Mouse (Mus musculus): ENCODE results near the gene Rhod. TPM values are rescaled to one million over a fixed set of nuclear protein-coding genes. Genes with fewer than 3 reads are reported as not detected.
"Not testable (repeated sequence)": the region's sequence is repeated elsewhere in the genome, so short reads cannot be mapped to it uniquely, and the experiment has no call there.

The Rhod gene
- polyA plus RNA-seq, 1 experiment from 2014 or later = 8.0 TPM

DNA sequence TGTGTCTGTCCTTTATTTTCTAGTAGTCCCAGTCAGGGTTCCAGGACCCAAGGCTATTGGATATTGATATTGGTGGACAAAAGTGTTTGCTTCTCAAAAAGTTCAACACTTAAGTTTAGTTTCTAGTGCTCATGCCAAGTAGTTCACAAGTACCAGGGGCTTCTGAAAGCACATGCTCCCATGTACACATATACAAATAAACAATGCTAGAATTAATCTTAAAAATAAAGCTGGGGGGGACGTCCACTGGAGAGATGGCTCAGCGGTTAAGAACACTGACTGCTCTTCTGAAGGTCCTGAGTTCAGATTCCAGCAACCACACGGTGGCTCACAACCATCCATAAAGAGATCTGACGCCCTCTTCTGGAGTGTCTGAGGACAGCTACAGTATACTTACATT is 54.2 kb downstream of the Rhod start:
- Histone ChIP-seq H3K4me3 (ENCODE audit: low read depth, low read length) (no peak overlapping the region), H3K9me3 (replicated peaks; ENCODE audit: control insufficient read depth, low read length) (no peaks in the 10 kb centered on the region), H3K36me3 (ENCODE audit: control insufficient read depth, insufficient read depth) (peaks cover 9% of the 10 kb centered on the region), H3K27me3 (ENCODE audit: control insufficient read depth, insufficient read depth, low read depth, low read length) (no peaks in the 10 kb centered on the region), H3K4me1 (ENCODE audit: control insufficient read depth, low read depth, low read length) (no peaks in the 10 kb centered on the region; the same call in 1 of the 2 replicates), H3K27ac (ENCODE audit: low read length) (no peak overlapping the region), H3K9ac (ENCODE audit: low read depth, low read length) (no peak overlapping the region), H3K4me2 (ENCODE audit: low read depth, low read length) (no peak overlapping the region)
- WGBS (ENCODE audit: insufficient replicate concordance) = 74% methylated on average over 4 of the region's 4 CpGs
- ATAC-seq (ENCODE audit: low read depth) = no peak

DNA sequence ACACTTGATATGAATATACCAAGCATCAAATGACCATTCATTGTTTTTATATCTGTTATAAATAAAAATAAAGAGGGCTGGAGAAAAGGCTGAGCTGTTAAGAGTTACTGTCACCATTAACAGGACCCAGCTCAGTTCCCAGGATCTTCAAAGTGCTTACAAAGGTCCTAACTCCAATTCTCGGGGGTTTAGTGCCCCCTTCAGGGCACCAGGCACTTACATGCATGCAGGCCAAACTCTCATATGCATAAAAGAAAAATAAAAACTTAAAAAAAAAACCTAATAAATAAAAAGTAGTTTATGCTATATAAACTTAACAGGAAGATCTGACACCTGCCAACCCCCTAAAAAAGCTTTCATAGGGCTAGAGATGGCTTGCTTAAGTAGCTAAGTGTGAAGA is 54.9 kb downstream of the Rhod start:
- Histone ChIP-seq H3K36me3 (ENCODE audit: control insufficient read depth, insufficient read depth) (peaks cover 9% of the 10 kb centered on the region), H3K9me3 (replicated peaks; ENCODE audit: control insufficient read depth, low read length) (no peaks in the 10 kb centered on the region), H3K4me1 (ENCODE audit: control insufficient read depth, low read depth, low read length) (no peaks in the 10 kb centered on the region; the same call in 1 of the 2 replicates), H3K4me2 (ENCODE audit: low read depth, low read length) (no peak overlapping the region), H3K27me3 (ENCODE audit: control insufficient read depth, insufficient read depth, low read depth, low read length) (no peaks in the 10 kb centered on the region), H3K4me3 (ENCODE audit: low read depth, low read length) (no peak overlapping the region), H3K27ac (ENCODE audit: low read length) (no peak overlapping the region), H3K9ac (ENCODE audit: low read depth, low read length) (no peak overlapping the region)
- no peak for ATAC-seq (ENCODE audit: low read depth)
- 20% methylated on average over 1 of the region's 1 CpGs for WGBS (ENCODE audit: insufficient replicate concordance)

DNA sequence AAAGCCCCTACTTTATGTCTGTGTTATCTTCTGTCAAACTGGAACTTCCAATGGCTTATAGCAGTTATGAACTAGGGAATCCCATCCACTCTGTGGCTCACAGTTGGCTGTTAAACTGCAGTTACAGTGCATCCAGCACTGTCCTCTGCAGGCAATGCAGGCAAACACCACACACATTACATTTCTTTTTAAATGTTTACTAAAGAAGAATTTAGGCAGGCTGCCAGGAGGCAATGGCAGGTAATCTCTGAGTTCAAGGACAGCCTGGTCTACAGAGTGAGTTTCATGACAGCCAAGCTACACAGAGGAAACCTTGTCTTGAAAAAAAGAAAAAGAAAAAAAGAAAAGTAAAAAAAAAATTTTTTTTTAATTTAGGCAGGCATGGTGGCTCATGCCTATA is 55.9 kb downstream of the Rhod start:
- Histone ChIP-seq H3K27me3 (ENCODE audit: control insufficient read depth, insufficient read depth, low read depth, low read length) (no peaks in the 10 kb centered on the region), H3K9ac (ENCODE audit: low read depth, low read length) (no peak overlapping the region), H3K27ac (ENCODE audit: low read length) (no peak overlapping the region), H3K4me1 (ENCODE audit: control insufficient read depth, low read depth, low read length) (no peaks in the 10 kb centered on the region; the same call in 1 of the 2 replicates), H3K4me2 (ENCODE audit: low read depth, low read length) (no peak overlapping the region), H3K4me3 (ENCODE audit: low read depth, low read length) (no peak overlapping the region), H3K9me3 (replicated peaks; ENCODE audit: control insufficient read depth, low read length) (no peaks in the 10 kb centered on the region), H3K36me3 (ENCODE audit: control insufficient read depth, insufficient read depth) (peaks cover 5% of the 10 kb centered on the region)
- no peak for ATAC-seq (ENCODE audit: low read depth)

DNA sequence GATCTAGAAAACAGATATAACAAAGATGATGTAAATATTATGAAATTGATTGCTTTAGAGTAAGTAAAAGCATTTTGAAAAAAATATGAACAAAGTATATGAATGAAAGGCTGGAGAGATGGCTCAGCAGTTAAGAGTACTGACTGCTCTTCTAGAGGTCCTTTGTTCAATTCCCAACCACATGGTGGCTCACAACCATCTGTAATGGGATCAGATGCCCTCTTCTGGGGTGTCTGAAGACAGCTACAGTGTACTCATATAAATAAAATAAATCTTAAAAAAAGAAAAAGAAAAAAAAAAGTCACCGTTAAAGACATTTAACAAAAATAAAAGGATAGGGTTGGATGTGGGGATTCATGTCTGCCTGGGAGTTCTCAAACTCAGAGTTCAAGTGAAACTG is 56.9 kb downstream of the Rhod start:
- H3K4me1 ChIP-seq (ENCODE audit: control insufficient read depth, low read depth, low read length); H3K27me3 ChIP-seq (ENCODE audit: control insufficient read depth, insufficient read depth, low read depth, low read length); H3K9ac ChIP-seq (ENCODE audit: low read depth, low read length); H3K4me2 ChIP-seq (ENCODE audit: low read depth, low read length); H3K4me3 ChIP-seq (ENCODE audit: low read depth, low read length); H3K36me3 ChIP-seq (ENCODE audit: control insufficient read depth, insufficient read depth); H3K27ac ChIP-seq (ENCODE audit: low read length); ATAC-seq (ENCODE audit: low read depth); H3K9me3 ChIP-seq (replicated peaks; ENCODE audit: control insufficient read depth, low read length): not testable (repeated sequence)
- 80% methylated on average over 1 of the region's 1 CpGs for WGBS (ENCODE audit: insufficient replicate concordance)

Other genes with a start within 250 kb of the Rhod start
- 5.5 and 8.1 TPM in 2 replicates for gene Tbc1d10c, start 248.1 kb downstream of the Rhod start, polyA plus RNA-seq (2015; fragmentation: Nextera tagmentation; extraction: Ambion mirVana)
- 380 and 393 TPM in 2 replicates for gene Ppp1ca, start 247.4 kb downstream of the Rhod start, polyA plus RNA-seq (2015; fragmentation: Nextera tagmentation; extraction: Ambion mirVana)
- gene Rad9a, start 237.8 kb downstream of the Rhod start, polyA plus RNA-seq (2015; fragmentation: Nextera tagmentation; extraction: Ambion mirVana) = 14.1 and 14.2 TPM in 2 replicates
- 0.39 and 0.61 TPM in 2 replicates for gene Clcf1, start 225.2 kb downstream of the Rhod start, polyA plus RNA-seq (2015; fragmentation: Nextera tagmentation; extraction: Ambion mirVana)
- gene AC109138.7, start 225.1 kb downstream of the Rhod start, polyA plus RNA-seq (2015; fragmentation: Nextera tagmentation; extraction: Ambion mirVana) = not detected in 2 replicates
- 12.2 and 14.8 TPM in 2 replicates for gene Pold4, start 207.5 kb downstream of the Rhod start, polyA plus RNA-seq (2015; fragmentation: Nextera tagmentation; extraction: Ambion mirVana)
- 2.1 TPM in 2 replicates for gene Ssh3, start 170.3 kb downstream of the Rhod start, polyA plus RNA-seq (2015; fragmentation: Nextera tagmentation; extraction: Ambion mirVana)
- 1.1 and 1.2 TPM in 2 replicates for gene Ankrd13d, start 156.3 kb downstream of the Rhod start, polyA plus RNA-seq (2015; fragmentation: Nextera tagmentation; extraction: Ambion mirVana)
- 7.8 and 9.5 TPM in 2 replicates for gene Grk2, start 133.2 kb downstream of the Rhod start, polyA plus RNA-seq (2015; fragmentation: Nextera tagmentation; extraction: Ambion mirVana)
- gene Kdm2a, start 41.1 kb downstream of the Rhod start, polyA plus RNA-seq (2015; fragmentation: Nextera tagmentation; extraction: Ambion mirVana) = 11.0 and 13.7 TPM in 2 replicates
- 0.20 and 0.32 TPM in 2 replicates for gene Syt12, start 38.0 kb upstream of the Rhod start, polyA plus RNA-seq (2015; fragmentation: Nextera tagmentation; extraction: Ambion mirVana)
- gene 2010003K11Rik, start 59.2 kb upstream of the Rhod start, polyA plus RNA-seq (2015; fragmentation: Nextera tagmentation; extraction: Ambion mirVana) = 0.18 and 0.45 TPM in 2 replicates
- gene Pcx, start 71.0 kb upstream of the Rhod start, polyA plus RNA-seq (2015; fragmentation: Nextera tagmentation; extraction: Ambion mirVana) = 88.7 and 118 TPM in 2 replicates
- gene Lrfn4, start 176.2 kb upstream of the Rhod start, polyA plus RNA-seq (2015; fragmentation: Nextera tagmentation; extraction: Ambion mirVana) = 0.23 and 0.28 TPM in 2 replicates
- 22.5 and 23.5 TPM in 2 replicates for gene Rce1, start 186.2 kb upstream of the Rhod start, polyA plus RNA-seq (2015; fragmentation: Nextera tagmentation; extraction: Ambion mirVana)

Measured in liver, embryonic 16.5 days (tissue).